Mouse (Mus musculus) bone marrow, adult 2 months (tissue): ENCODE results near the gene Txndc9. TPM values are rescaled to one million over a fixed set of nuclear protein-coding genes. Genes with fewer than 3 reads are reported as not detected.

Source experiments
- H3K27ac ChIP-seq: fragments of 200-500 bp; 2 replicates; pipeline ENCODE4 v1.5.1; 2012; ENCODE audit warnings: low read depth, mild to moderate bottlenecking, control low read depth, inconsistent platforms, low read length; ENCODE audit not compliant: control insufficient read depth, poor library complexity, insufficient read depth
- H3K4me1 ChIP-seq: fragments of 200-500 bp; 2 replicates; pipeline ENCODE4 v1.6.1; 2011; ENCODE audit warnings: low read length; ENCODE audit not compliant: control insufficient read depth, insufficient read depth
- H3K4me3 ChIP-seq: fragments of 200-500 bp; replicated peaks from 2 replicates; pipeline ENCODE3; 2011; ENCODE audit warnings: mild to moderate bottlenecking, low read depth, low read length, control low read depth; ENCODE audit not compliant: control insufficient read depth
- CTCF ChIP-seq: fragments of 200-500 bp; IDR thresholded peaks from 2 replicates; pipeline ENCODE4 v1.5.1; 2011; ENCODE audit warnings: low read length, control low read depth; ENCODE audit not compliant: control insufficient read depth, insufficient read depth
- POLR2A ChIP-seq: fragments of 200-500 bp; IDR thresholded peaks from 2 replicates; pipeline ENCODE4 v1.6.1; 2011; ENCODE audit warnings: low read depth, mild to moderate bottlenecking, control low read depth, low read length, borderline replicate concordance; ENCODE audit not compliant: control insufficient read depth
- WGBS: fragments of 180-500 bp; shearing (Covaris S2); methylation state at CpG from one replicate; pipeline ENCODE4 v1.1.7; 2018; 5-methylcytosine and 5-hydroxymethylcytosine counted together
- polyA plus RNA-seq: library from polyadenylated mRNA; stranded (reverse); fragments of >200 nt; gene quantifications from 2 replicates; pipeline ENCODE4 v1.2.4, GENCODE M21; 2011; ENCODE audit warnings: low replicate concordance; ENCODE audit not compliant: missing spikeins, insufficient read depth, insufficient read length

Txndc9 gene
- polyA plus RNA-seq, 1 experiment: 38.5 TPM

DNA sequence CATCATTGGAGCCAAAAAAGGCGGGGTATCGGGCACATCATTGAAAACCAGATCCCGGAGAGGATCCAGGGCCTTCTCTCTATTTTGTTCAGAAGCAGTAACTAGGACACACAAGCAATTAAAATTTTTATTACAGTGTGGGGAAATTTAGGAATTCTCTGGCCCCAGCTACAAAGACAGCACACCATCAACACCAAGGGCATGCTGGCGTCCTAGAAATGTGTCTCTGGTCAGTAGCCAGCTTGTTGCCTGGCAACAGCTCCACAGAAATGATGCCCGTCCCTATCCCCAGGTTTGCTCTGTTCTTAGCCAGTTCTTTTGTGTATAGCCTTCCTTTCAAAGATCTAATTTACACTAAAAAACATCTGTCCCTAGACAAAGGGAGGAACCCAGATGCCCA lies 38.2 kb downstream of the Txndc9 start:
- WGBS: 78% methylated on average over 5 of the region's 5 CpGs
- no peak for TF ChIP-seq CTCF
- no peak for TF ChIP-seq POLR2A
- Histone ChIP-seq H3K4me3 (no peak overlapping the region), H3K27ac (no peak overlapping the region), H3K4me1 (no peaks in the 10 kb centered on the region)

DNA sequence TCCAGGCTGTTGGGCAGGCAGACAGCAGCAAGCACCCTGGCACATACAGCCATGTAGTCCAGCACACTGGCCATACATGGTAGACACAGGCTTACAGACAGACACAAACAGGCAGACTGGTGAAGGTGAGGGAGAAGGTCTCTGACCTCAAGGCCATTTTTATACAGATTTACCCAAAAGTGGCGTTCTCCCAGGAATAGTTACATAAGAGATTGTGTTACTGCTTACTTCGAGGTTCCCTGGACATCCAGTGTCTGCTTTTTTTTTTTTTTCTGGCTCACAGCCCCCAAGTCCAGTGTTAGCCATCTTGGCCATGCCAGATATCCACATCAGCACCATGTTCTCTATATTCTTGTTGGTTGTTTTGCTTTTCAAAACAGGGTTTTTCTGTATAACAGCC lies 39.2 kb downstream of the Txndc9 start:
- TF ChIP-seq CTCF: no peak
- no peak for TF ChIP-seq POLR2A
- Histone ChIP-seq H3K27ac (no peak overlapping the region), H3K4me3 (no peak overlapping the region), H3K4me1 (no peaks in the 10 kb centered on the region)
- 56% methylated on average over 2 of the region's 2 CpGs for WGBS

DNA sequence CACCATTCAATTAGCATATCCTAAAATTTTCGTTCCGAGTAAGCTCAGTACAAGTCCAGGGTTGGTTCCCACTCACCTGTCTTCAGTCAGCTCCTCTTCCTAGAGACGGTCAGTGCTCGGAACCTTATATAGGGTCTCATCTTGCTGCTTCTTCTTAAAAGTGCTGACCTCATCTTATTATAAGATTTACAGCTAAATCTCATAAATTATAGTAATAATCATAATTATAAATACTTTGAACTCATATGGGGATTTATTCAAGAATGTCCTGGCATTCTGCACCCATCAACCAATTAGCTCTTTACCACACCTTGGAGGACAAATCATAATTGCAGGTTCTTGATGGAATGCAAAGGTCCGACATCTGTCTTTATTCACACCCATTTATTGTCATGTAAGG lies 40.0 kb downstream of the Txndc9 start, which contains the start of gene Lyg1:
Gene Lyg1 (minus strand): TSS at position 101 of the 400 bp plus-strand sequence.
- TF ChIP-seq CTCF (no peak), POLR2A (no peak)

DNA sequence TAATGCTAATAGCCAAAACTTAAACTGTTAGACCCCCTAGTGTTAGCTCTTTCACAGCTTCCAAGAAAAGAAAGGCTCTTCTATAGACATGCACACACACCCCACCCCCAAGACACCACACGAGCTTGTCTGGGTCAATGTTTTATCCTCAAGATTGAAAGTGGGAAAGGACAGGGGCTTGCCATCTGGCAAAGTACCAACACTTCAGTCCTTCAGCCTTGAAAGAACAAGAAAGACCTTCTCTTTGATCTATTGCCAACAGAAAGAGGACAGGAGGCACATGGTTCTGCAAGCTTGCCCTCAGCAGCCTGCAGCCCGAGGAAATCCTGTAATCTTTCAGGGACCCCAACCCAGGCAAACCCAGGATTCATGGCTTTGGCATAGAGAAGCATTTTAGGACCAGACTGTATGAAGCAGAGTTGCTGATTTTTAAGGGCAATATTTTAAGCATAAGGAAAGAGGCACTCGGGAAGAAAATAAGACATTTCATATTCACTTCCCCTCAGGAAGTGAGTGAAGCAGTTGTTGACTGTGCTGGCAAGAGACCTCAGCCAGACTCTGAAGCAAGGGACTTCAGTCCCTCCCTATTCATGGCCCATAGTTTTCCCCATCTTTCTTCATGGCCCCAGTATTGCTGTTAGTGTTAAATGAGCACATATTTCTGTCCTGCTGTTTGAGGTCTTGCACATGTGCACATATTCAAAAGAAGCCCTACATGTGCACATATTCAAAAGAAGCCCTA lies 40.8 kb downstream of the Txndc9 start:
- WGBS: 4% methylated on average over 3 of the region's 3 CpGs
- H3K4me3 ChIP-seq: no peak overlapping the region
- TF ChIP-seq POLR2A: no peak
- TF ChIP-seq CTCF: no peak
- H3K4me1 ChIP-seq: no peaks in the 10 kb centered on the region
- no peak overlapping the region for H3K27ac ChIP-seq

More for the DNA sequence above, 40.0 kb downstream of the Txndc9 start, which contains the start of gene Lyg1:
- Histone ChIP-seq H3K4me1 (no peaks in the 10 kb centered on the region), H3K4me3 (no peak within 1 kb of the TSS), H3K27ac (no peak within 1 kb of the TSS)
- 76% methylated on average over 5 of the region's 5 CpGs for WGBS

DNA sequence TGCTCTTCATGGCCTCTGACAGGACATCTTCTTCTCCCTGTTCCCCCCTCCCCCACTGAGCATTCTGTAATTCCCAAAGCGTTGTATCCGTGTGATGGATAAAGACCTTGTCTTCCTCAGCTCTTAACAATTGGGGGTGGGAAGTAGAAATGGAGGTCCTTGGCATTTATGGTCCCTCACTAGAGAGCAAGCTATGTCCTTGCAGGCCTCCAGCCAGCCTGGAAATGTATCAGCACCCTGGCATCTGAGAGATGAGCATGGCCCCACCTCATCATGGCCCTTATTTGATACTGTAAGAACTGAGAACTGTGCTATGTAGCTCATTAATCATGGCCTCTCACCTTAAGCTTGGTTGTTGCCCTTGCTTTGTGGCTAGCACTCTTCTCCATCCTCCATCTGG lies 42.4 kb downstream of the Txndc9 start:
- TF ChIP-seq CTCF: no peak
- no peak for TF ChIP-seq POLR2A
- no peak overlapping the region for H3K4me3 ChIP-seq
- H3K4me1 ChIP-seq: no peaks in the 10 kb centered on the region
- no peak overlapping the region for H3K27ac ChIP-seq
- 83% methylated on average over 2 of the region's 2 CpGs for WGBS

DNA sequence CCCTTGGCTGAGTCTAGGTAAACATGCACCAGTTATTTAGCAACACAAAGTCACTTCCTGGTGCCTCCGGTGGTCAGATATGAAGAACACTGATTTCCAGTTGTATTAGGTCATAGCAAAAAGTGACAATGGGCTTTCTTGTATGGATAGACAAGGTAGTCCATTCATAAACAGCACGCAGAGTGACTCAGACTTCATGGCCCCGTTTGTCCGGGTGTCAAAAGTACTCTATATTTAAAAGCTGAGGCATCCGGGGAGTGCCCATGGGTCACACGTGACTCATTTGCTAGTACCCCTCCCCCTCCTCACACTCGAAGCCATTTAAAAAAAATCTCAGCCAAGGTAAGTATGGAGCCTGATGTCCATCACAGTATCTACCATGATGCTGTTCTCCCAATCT lies 42.9 kb downstream of the Txndc9 start:
- Histone ChIP-seq H3K4me3 (no peak overlapping the region), H3K4me1 (no peaks in the 10 kb centered on the region), H3K27ac (no peak overlapping the region)
- 75% methylated on average over 7 of the region's 7 CpGs for WGBS
- no peak for TF ChIP-seq CTCF
- TF ChIP-seq POLR2A: no peak

DNA sequence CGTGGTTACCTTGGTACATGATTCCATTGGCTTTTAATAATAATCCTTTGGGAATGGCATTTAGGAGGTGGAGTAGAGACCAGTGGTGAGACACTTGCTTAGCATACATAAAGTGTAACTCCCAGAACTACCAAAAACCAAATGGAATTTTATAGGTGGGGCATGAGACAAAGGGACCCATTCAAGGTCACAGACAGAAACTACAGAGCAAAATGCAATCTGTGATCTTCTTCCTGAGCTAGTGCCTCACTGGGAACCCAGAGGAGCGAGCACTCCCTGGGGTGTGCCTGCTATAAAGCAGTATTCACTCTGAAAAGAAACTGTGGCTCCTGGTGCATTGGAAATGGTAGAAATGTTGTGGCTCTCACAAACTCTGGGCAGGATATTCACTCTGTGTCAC lies 48.8 kb downstream of the Txndc9 start:
- Histone ChIP-seq H3K4me3 (no peak overlapping the region), H3K4me1 (no peaks in the 10 kb centered on the region), H3K27ac (no peak overlapping the region)
- no peak for TF ChIP-seq POLR2A
- no peak for TF ChIP-seq CTCF
- 64% methylated on average over 2 of the region's 2 CpGs for WGBS

Other genes with a start within 250 kb of the Txndc9 start
- 0.95 and 3.6 TPM in 2 replicates for gene Tsga10, start 131.5 kb downstream of the Txndc9 start, polyA plus RNA-seq
- gene Lipt1, start 126.2 kb downstream of the Txndc9 start, polyA plus RNA-seq: 4.0 TPM in 1 of 2 replicates, not detected in the other
- 14.1 and 15.3 TPM in 2 replicates for gene Mitd1, start 107.5 kb downstream of the Txndc9 start, polyA plus RNA-seq
- gene Mrpl30, start 107.4 kb downstream of the Txndc9 start, polyA plus RNA-seq: 73.9 and 94.1 TPM in 2 replicates
- gene Lyg2, start 81.4 kb downstream of the Txndc9 start, polyA plus RNA-seq: not detected in 2 replicates
- gene Lyg1, start 40.1 kb downstream of the Txndc9 start, polyA plus RNA-seq: not detected in 2 replicates
- 22.8 and 26.8 TPM in 2 replicates for gene Eif5b, start 117 bp upstream of the Txndc9 start, polyA plus RNA-seq
- gene Rev1, start 131.9 kb upstream of the Txndc9 start, polyA plus RNA-seq: 13.8 and 20.1 TPM in 2 replicates